Mouse (Mus musculus): ENCODE results near the gene Gm19684.
"Not testable (repeated sequence)": the region's sequence is repeated elsewhere in the genome, so short reads cannot be mapped to it uniquely, and the experiment has no call there.

Gene Gm19684

DNA sequence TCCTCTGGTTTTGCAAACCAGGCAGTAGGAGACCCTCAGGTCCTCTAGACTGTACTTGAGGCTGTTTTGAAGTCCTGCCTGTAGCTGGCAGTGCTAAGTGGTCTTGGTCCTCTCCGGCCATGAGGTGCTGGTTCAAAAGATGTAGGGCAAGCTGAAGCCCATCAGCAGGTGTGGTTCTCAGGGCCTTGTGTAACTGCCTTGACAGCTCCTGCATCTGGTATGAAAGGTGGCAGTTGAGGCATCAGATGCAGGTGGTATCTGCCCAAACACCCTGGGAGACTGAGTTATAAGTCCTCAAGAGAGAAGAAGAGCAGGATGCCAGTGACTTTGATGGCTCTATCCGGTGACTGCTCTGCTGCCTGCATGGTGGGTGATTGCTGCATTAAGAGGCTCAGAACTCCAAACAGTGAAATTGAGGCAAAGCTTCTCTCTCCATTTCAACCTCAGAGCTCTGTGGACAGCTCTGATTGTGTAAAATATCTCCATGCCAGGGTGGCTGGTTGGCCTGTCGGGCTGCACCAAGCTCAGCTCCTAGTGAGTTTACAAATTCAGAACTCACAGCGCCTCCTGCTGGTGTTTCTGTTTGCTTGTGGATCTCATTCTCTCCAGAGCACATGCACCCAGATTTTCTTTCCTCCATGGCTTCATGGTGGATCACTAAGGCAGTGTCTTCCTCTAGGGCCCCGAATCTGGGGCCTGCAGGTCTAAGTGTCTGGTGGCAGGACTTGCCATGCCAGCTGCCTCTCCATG lies 10.2 kb downstream of the Gm19684 start:
- peak; percentile 46 for DNase-seq (ENCODE audit: low spot score)

DNA sequence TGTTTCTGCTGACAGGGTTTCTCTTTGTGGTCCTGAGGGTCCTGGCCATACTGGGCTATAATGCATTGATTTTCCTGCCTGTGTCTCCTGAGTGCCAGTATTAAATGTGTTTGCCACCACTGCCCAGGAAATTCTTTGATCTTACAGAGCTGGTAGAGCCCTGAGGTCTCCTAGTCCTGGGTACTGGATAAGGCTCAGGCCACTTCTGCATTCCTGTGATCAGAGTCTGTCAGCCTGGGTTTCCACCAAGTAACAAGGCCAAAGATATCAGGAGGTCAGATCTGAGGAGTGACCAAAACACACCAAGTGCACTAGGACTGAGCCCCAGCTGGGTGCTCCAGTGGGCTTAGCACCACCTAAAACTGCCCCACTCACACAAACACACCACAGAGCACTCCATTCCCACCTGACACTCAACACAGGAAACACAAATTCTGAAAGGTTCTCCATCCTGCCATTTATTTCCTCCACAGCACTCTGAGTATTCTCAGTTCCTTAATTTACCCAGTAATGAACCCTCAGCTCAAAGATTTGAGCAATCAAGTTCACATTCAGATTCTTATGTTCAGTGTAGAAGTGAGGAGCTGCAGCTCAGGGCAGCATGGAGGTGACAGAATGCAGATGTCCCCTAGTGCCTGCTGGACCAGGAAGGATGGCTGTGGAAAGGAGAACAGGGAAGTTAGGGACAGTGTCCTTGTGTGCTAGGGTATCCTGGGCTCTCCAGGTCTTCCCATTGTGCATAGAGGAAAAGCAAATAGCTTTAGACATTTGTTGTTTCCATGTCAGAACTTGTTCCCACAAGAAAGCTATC lies 14.1 kb downstream of the Gm19684 start:
- DNase-seq (ENCODE audit: low spot score), result not testable (repeated sequence)

DNA sequence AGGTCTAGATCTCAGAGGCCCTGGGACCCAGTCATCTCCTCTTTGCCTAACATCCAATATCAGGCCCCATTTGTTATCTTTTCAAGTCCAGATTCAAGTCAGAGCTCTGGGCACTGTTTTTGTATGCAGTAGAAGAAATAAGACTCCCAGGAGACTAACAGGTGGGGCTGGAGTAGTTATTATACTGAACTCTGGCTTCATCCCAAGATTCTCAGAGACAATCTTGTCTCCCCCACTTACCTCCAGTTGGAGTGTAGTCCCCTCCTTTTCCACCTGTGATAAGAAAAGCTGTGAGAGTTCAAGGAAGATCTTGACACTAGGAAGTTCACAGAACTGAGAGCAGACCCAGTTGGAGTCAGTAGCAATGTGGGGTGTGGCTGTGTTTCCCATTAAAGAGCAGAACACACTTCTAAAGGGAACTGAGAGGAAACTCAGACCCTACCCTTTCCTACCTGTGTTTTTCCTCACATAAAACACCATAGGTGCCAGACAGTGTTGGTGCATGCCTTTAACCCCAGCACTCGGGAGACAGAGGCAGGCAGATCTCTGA lies 14.9 kb downstream of the Gm19684 start:
- not testable (repeated sequence) for DNase-seq (ENCODE audit: low spot score)

DNA sequence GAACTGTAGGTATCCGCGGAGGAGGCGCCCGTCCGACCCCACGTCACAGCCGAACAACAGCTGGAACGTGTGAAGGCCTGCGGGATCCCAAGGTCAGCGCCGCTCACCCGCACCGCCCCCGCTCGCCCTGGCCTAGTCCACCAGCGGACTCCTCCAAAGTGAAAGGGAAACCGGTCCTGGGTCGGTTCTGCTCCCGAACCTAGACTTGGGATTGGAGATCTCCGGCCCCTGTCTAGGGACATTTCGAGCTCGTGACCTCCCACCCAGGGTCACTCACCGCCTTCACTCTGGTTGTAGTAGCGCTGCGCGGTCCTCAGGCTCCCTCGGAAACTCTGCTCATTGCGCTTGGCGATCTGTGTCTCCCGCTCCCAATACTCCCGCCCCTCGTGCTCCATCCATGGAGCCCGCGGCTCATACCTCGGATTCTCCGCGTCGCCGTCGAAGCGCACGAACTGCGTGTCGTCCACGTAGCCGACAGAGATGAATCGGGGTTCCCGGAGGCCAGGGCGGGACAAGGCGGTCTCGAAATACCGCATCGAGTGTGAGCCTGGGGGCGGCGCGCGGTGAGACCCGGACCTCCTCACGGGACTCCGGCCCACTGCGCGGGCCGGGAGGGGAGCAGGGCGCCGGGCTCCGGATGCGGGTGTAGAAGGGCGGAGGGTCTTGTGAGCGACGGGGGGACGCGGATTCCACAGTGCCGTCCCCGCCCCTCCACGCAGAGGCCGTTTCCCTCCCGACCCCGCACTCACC lies 23.8 kb downstream of the Gm19684 start:
- DNase-seq (ENCODE audit: low spot score), result no peak

DNA sequence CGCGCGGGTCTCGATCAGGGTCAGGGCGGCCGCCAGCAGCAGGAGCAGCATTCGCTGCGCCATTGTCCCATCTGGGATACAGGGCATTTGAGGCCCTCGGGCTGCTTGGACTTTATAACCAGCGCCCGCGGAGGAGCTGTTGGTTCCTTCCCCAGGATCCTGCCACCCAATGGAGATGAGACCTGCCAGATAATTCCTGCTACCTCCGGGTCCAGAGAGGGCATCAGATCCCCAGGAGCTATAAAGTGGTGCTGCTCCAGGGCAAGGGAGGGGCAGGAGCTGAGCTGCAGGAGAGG lies 24.3 kb downstream of the Gm19684 start:
- DNase-seq (ENCODE audit: low spot score), result not testable (repeated sequence)

DNA sequence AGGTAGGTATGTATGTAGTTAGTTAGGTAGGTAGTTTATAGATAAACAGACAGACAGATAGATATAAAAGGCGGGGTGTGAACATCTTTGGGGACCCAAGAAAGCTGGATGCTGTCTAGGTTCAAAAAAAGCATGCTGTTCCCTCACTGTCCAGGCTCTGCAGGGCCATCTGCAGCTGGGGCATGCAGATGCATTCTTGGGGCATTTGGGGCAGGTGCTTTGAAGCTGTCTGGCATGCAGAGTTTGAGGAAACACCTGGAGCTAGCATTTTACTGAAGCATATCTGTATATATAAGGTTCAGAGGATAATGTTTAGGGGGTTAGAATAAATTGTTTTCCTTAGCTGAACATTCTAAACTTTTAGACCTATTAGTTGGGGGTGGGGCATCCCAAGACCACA lies 25.5 kb downstream of the Gm19684 start:
- not testable (repeated sequence) for DNase-seq (ENCODE audit: low spot score)

DNA sequence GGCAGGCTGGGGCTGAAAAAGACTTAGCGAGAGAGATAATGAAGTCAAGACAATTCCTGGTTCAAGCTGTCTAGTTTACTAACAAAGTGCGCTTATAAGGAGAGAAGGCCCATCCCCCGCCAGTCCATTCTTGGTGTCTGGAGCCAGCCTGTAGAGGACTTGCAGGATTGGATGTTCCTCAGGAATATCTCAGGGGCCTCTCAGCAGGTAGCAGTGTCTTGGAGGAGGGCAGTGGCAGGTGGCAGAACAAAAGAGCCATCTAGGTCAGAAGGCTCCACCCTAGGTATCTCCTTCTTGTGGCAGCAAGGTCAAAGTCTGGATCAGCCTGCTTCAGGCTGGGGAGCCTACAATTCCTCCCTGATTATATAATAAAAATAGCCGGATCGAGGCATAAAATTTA lies 27.0 kb downstream of the Gm19684 start:
- not testable (repeated sequence) for DNase-seq (ENCODE audit: low spot score)

DNA sequence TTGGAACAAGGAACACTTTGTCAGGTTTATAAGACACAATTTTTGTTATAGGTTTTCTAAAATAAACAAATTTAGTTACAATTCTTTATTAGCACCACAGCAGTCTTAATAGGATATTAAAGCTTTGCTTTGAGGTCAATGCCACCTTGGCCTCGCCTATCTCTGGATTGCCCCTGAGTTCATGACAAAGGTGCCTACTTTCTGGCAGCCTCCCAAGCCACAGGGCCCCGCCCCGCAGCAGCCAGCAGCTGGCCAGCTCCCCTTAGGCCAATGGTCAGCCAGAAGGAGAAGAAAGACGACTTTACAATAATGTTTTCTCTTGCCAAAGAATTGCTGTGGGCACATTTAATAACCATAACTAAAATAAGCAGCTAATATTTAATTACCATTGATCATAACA lies 29.7 kb downstream of the Gm19684 start:
- not testable (repeated sequence) for DNase-seq (ENCODE audit: low spot score)

DNA sequence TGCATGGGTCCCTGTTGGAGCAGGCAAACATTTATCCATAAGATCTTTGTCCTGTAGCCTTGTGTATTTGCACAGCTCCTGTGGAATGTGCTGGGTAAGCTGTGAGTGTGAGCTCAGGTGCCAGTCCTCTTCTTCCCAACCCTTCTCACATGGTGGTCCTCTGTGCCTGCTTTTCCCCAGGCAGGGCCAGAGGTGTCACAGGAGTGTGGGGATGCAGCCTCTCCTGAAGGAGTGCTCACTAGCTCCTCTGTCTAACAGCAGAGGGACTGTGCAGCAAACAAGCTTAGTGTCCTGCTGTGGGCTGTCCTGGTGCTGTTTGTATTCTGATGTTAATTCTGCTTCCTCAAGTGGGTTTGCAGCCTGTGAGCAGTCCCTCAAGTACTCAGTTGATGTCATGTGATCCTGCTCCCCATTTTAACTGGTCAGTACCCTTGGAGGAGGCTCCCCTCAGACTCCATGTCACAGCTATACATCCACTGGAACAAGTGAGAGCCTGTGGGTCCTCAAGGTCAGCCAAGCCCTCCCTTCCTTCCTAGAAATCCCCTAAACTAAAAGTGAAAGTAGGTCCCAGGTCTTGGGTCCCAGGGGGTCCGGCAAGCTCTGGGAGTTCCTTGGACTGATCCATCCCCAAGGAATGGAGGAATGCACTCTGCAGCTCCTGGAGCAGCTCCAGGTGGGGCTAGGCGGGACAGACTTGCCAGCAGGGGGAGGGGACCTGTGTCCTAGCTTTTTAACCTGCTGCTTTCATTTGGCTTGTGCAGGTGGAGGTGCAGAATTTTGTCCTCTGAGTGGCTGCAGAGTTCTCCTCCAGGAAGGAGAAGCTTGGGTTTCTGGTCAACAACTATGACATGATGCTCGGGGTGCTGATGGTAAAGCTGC lies 33.0 kb downstream of the Gm19684 start:
- no peak for DNase-seq (ENCODE audit: low spot score)

DNA sequence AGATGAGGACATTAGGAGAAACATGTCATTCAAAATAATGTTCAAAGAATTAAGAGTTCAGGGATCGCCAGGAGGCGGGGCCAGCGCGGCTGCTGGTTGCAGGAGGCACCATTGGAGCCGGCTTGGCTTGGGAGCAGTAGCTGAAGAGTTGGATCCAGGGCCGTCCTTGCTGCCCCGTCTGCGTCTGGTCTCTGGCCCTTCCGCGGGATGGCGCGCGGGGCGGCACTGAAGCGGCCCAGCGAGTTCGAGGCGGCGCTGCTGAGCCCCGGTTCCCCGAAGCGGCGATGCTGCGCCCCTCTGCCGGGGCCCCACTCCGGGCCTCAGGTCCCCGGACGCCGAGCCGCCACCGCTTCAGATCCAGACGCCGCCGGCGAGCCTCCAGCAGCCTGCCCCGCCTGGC lies 36.3 kb downstream of the Gm19684 start:
- not testable (repeated sequence) for DNase-seq (ENCODE audit: low spot score)

DNA sequence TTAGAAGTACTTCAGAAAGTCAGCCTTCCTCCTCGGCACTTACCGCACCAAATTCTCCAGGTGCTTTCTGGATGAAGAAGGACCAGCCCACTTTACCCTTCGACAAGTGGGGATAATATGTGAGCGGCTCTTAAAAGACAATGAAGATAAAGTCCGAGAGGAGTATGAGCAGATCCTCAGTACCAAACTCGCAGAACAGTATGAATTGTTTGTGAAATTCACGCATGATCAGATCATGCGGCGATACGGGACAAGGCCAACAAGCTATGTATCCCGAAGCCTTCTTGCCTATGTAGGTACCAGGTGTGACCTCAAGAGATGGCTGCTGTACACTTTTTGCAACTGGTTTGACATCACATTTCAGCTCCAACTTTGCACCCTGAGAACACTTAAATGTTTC lies 36.8 kb downstream of the Gm19684 start:
- DNase-seq (ENCODE audit: low spot score), result not testable (repeated sequence)

DNA sequence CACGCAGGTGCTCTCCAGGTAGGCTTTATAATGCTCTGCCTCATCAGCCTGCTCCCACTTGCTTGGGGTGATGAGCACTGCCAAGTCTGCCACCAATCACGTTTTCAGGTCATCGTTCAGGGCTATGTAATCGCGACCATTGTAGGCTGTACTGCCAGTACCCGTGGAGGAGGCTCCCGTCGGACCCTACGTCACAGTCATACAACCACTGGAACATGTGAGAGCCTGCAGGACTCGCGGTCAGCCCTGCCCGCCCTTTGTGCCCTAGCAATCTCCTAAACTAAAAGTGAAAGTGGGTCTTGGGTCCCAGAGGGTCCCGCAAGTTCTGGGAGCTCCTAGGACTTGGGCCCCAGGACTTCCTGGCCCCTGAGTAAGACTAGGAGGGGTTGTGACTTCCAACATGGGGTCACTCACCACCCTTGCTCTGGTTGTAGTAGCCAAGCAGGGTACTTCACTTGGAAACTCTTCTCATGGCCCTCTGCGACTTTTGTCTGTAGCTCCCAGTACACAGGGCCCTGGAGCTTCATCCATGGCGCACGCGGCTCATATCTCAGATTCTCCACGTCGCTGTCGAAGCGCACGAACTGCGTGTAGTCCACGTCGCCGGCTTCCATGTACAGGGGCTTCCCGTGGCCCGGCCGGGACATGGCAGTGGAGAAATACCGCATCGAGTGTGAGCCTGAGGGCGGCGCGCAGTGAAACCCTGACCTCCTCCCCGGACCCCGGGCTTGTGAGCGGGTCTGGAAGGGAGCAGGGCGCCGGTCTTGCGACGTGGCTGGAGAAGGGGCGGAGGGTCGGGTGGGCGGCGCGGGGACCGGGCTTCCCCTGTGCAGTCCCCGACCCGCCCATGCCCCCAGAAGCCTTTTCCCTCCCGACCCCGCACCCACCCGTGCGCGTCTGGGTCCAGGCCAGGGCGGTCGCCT lies 39.9 kb downstream of the Gm19684 start:
- DNase-seq (ENCODE audit: low spot score), result no peak

DNA sequence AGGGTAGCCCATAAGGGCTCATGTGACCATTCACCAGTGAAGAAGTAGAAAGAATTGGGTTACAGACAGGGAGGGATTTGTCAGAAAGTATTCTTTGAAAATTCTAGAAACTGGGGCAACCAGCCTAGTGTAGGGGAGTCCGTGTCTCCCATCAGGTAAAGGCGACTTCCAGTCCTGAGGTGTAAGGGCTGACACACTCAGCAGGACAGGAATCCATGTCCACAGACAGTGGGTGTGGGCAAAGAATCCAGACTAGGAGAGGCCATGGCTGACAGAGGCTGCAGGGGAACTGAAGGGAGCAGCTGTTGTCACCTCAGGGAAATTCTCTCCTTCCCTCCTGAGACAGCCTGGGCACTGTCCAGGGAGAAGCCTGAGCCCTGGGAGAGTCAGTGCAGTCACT lies 45.4 kb downstream of the Gm19684 start:
- DNase-seq (ENCODE audit: low spot score), result not testable (repeated sequence)

DNA sequence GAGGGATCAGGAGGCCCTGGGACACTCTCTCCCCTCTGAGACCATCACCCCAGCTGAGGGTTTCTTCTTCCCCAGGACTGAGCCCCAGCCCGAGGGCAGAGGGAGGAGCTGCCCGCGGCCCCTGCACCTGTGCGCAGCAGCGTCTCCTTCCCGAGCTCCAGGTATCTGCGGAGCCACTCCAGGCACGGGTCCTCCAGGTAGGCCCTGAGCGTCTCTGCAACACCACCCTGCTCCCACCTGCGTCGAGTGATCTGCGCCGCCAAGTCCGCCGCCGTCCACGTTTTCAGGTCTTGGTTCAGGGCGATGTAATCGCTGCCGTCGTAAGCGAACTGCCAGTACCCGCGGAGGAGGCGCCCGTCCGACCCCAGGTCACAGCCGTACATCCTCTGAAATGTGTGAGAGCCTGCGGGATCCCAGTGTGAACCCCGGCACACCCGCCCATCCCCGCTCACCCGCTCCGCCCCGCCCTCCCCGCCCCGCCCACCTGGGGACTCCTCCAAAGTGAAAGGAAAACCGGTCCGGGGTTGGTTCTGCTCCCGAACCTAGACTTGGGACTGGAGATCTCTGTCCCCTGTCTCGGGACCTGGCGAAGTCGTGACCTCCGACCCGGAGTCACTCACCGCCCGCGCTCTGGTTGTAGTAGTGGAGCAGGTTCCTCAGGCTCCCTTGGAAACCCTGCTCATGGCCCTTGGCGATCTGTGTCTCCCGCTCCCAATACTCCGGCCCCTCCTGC lies 46.0 kb downstream of the Gm19684 start:
- DNase-seq (ENCODE audit: low spot score), result no peak

DNA sequence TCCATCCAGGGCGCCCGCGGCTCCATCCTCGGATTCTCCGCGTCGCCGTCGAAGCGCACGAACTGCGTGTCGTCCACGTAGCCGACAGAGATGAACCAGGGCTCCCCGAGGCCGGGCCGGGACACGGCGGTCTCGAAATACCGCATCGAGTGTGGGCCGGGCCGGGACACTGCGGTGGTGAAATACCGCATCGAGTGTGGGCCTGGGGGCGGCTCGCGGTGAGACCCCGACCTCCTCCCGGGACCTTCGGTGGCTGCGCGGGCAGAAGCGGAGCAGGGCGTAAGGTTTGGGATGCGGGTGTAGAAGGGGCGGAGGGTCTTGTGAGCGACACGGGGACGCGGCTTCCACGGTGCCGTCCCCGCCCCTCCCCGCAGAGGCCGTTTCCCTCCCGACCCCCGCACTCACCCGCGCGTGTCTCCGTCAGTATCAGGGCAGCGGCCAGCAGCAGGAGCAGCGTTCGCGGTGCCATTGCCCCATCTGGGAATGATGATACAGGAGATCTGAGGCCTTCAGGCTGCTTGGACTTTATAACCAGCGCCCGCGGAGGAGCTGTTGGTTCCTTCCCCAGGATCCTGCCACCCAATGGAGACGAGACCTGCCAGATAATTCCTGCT lies 46.7 kb downstream of the Gm19684 start, which contains the start of gene Gm8909:
Gene Gm8909 (minus strand): TSS at position 499 of the 614 bp plus-strand sequence.
- DNase-seq (ENCODE audit: low spot score), result no peak

DNA sequence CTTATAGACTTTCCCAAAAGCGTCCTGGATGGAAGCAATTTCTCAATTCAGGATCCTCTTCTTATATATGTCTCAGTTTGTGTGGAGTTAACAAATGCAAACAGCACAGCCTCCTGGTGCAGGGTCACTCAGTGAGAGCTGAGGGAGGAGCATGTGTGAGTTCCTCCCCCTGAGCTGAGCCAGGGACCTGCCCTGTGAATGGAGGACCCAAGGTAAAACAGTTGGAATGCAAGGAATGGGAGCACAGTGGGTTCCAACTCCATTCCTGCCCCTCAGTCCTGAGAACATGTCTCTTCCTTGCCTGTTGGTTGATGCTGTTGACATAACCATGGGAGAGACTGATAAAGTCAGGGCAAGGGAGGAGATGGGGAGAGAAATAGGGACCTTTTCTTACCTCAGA lies 47.6 kb downstream of the Gm19684 start:
- DNase-seq (ENCODE audit: low spot score), result not testable (repeated sequence)

DNA sequence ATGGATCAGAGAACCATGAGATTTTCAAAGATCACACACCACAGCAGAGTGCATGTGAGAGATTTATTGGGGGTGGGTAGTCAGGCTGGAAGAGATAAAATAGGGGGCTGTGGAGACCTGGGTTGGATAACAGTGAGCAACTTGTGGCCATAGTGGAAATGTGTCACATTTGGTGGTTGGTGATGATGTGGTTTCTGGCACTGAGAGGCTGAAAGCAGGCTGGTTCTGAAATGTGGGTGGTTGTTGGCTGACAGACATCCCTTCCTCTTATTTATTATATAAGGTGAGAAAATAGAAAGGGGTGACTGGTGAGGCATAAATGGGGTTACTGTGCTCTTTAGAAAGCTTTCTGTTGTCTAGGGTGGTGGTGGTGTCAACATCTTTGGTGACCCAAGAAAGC lies 48.3 kb downstream of the Gm19684 start:
- no peak for DNase-seq (ENCODE audit: low spot score)

DNA sequence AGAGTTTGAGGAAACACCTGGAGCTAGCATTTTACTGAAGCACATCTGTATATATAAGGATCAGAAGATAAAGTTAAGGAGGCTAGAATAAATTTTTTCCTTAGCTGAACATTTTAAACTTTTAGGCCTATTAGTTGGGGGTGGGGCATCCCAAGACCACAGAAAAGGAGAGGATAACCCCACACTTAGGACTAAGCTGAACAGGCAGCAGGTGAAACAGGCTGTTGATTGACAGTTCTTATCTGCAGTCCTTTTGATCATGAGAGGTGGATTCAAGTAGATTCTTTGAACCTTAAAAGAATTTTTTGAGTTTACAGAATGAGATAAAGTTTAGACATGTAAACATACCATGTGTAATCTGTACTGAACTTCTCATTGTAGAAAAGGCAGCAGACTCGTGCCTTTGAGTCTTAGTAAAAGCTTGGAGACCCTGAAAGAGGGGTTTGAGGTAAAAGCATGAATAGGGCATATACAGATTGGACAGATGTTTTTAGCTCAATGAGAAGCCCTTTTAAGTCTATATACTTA lies 48.9 kb downstream of the Gm19684 start:
- DNase-seq (ENCODE audit: low spot score), result no peak

DNA sequence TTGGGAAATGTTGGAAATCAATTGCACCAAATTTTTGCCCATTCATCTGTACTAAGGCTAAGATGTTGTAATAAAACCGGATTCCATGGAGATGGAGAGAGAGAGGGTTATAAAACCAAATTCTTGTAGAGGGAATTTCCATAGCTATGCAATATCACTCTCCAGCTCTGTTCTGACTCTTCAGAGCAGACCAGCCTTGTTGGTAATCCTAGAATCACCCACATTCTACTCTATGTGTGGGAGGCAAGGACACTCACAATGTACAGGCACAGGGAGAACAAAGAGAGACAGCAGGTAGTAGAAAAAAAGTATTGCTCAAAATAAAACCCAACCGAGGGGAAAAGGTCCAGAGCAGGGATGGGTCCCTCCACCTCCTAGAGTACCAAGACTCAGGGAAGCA lies 54.7 kb downstream of the Gm19684 start:
- not testable (repeated sequence) for DNase-seq (ENCODE audit: low spot score)
